Mouse (Mus musculus) neural tube, embryonic 12.5 days (tissue): ENCODE data around the gene Mtx1. TPM values are rescaled to one million over a fixed set of nuclear protein-coding genes. Genes with fewer than 3 reads are reported as not detected.
A peak's percentile ranks its signal among the peaks of the same experiment; 100 is the strongest.
"Not testable (repeated sequence)": the region's sequence is repeated elsewhere in the genome, so short reads cannot be mapped to it uniquely, and the experiment has no call there.

Experiments
- ATAC-seq: fragments of 200-750 bp; cut with Nextera tagmentation; 2 replicates; pipeline ENCODE4 v1.8.0; 2017; ENCODE audit warnings: low read depth, mild to moderate bottlenecking, moderate TSS enrichment, moderate library complexity; ENCODE audit not compliant: low FRiP score
- H3K27ac ChIP-seq: fragments of 300-500 bp; sonication (generic); 2 replicates; pipeline ENCODE4 v1.5.1; 2016
- H3K27me3 ChIP-seq: fragments of 300-500 bp; sonication (generic); replicated peaks from 2 replicates; pipeline ENCODE4 v1.6.1; 2016; ENCODE audit warnings: mild to moderate bottlenecking
- H3K36me3 ChIP-seq: fragments of 300-500 bp; sonication (generic); 2 replicates; pipeline ENCODE4 v1.6.1; 2016; ENCODE audit warnings: mild to moderate bottlenecking
- H3K4me1 ChIP-seq: fragments of 300-500 bp; sonication (generic); 2 replicates; pipeline ENCODE4 v1.6.1; 2016
- H3K4me2 ChIP-seq: fragments of 300-500 bp; sonication (generic); replicated peaks from 2 replicates; pipeline ENCODE4 v1.6.1; 2016; ENCODE audit warnings: mild to moderate bottlenecking
- H3K4me3 ChIP-seq: fragments of 300-500 bp; sonication (generic); 2 replicates; pipeline ENCODE4 v1.5.1; 2016
- H3K9ac ChIP-seq: fragments of 300-500 bp; sonication (generic); 2 replicates; pipeline ENCODE4 v1.6.1; 2016; ENCODE audit warnings: mild to moderate bottlenecking
- H3K9me3 ChIP-seq: fragments of 300-500 bp; sonication (generic); 2 replicates; pipeline ENCODE4 v1.6.1; 2016; ENCODE audit warnings: mild to moderate bottlenecking
- WGBS: fragments of 180-500 bp; shearing (Covaris S2); methylation state at CpG from one replicate; pipeline ENCODE4 v1.1.7; 2016; 5-methylcytosine and 5-hydroxymethylcytosine counted together
- polyA plus RNA-seq: library from polyadenylated mRNA; unstranded; fragments of >200 nt; fragmentation: Nextera tagmentation; extraction: Ambion mirVana; gene quantifications from 2 replicates; pipeline ENCODE4 v1.2.1, GENCODE M21; 2016

Gene Mtx1
- polyA plus RNA-seq, 1 experiment from 2014 or later = 174 TPM

GRCm38 (mm10) chr3:89176421-89176820, 50.5 kb downstream of the Mtx1 start:
- Histone ChIP-seq H3K4me3 (no peak overlapping the region), H3K36me3 (peaks cover 77% of the 10 kb centered on the region), H3K9me3 (no peaks in the 10 kb centered on the region), H3K9ac (no peak overlapping the region), H3K27me3 (no peaks in the 10 kb centered on the region), H3K27ac (no peak overlapping the region), H3K4me1 (peaks cover 14% of the 10 kb centered on the region), H3K4me2 (no peak overlapping the region)
- no peak for ATAC-seq
- 82% methylated on average over 7 of the region's 7 CpGs for WGBS

- H3K27ac ChIP-seq = no peak overlapping the region
- no peak overlapping the region for H3K4me2 ChIP-seq
- WGBS = 95% methylated on average over 10 of the region's 10 CpGs
- H3K9me3 ChIP-seq = no peaks in the 10 kb centered on the region
- H3K4me1 ChIP-seq = peaks cover 14% of the 10 kb centered on the region
- H3K27me3 ChIP-seq = no peaks in the 10 kb centered on the region
- peaks cover 76% of the 10 kb centered on the region for H3K36me3 ChIP-seq
- H3K4me3 ChIP-seq = no peak overlapping the region
- ATAC-seq = no peak
- H3K9ac ChIP-seq = no peak overlapping the region
Observed at GRCm38 (mm10) chr3:89175544-89175943, 51.3 kb downstream of the Mtx1 start.

- Histone ChIP-seq H3K4me1 (peaks cover 14% of the 10 kb centered on the region), H3K36me3 (peaks cover 76% of the 10 kb centered on the region), H3K9me3 (no peaks in the 10 kb centered on the region), H3K4me2 (no peak overlapping the region), H3K27ac (no peak overlapping the region), H3K9ac (no peak overlapping the region), H3K27me3 (no peaks in the 10 kb centered on the region), H3K4me3 (no peak overlapping the region)
- ATAC-seq = no peak
- WGBS = 94% methylated on average over 11 of the region's 11 CpGs
Observed at GRCm38 (mm10) chr3:89174844-89175243, 52.0 kb downstream of the Mtx1 start.

- Histone ChIP-seq H3K27ac (no peak overlapping the region), H3K4me2 (0 out of 2 replicates have a peak overlapping the region, but pooled peaks have one; percentile 12), H3K9ac (no peak overlapping the region), H3K4me1 (peaks cover 21% of the 10 kb centered on the region), H3K4me3 (no peak overlapping the region), H3K9me3 (no peaks in the 10 kb centered on the region), H3K36me3 (peaks cover 48% of the 10 kb centered on the region), H3K27me3 (no peaks in the 10 kb centered on the region)
- ATAC-seq = no peak
- 94% methylated on average over 19 of the region's 19 CpGs for WGBS
Observed at GRCm38 (mm10) chr3:89166945-89167344, 59.9 kb downstream of the Mtx1 start.

- 25% methylated on average over 12 of the region's 12 CpGs for WGBS
- Histone ChIP-seq H3K4me2 (peak overlapping the region; percentile 60), H3K9ac (peak overlapping the region; percentile 94), H3K36me3 (peaks cover 34% of the 10 kb centered on the region), H3K27me3 (no peaks in the 10 kb centered on the region), H3K9me3 (no peaks in the 10 kb centered on the region), H3K27ac (peak overlapping the region; percentile 83; the same call in 1 of the 2 replicates), H3K4me1 (peaks cover 21% of the 10 kb centered on the region), H3K4me3 (peak overlapping the region; percentile 84)
- no peak for ATAC-seq
Observed at GRCm38 (mm10) chr3:89165268-89165870, 61.5 kb downstream of the Mtx1 start.

- Histone ChIP-seq H3K27me3 (no peaks in the 10 kb centered on the region), H3K9me3 (no peaks in the 10 kb centered on the region), H3K4me2 (peak within 1 kb of the TSS; percentile 60), H3K36me3 (peaks cover 28% of the 10 kb centered on the region), H3K4me1 (peaks cover 21% of the 10 kb centered on the region), H3K4me3 (peak within 1 kb of the TSS; percentile 84), H3K9ac (peak within 1 kb of the TSS; percentile 94), H3K27ac (peak within 1 kb of the TSS; percentile 83)
- ATAC-seq = peak; percentile 94
- under 1% methylated on average over 79 of the region's 79 CpGs for WGBS
Observed at GRCm38 (mm10) chr3:89164506-89165267, 62.2 kb downstream of the Mtx1 start, which contains the start of gene Clk2. Gene Clk2, plus strand, starts transcription at chr3:89164795.

GRCm38 (mm10) chr3:89163643-89164245, 63.1 kb downstream of the Mtx1 start:
- peak overlapping the region; percentile 84; the same call in 1 of the 2 replicates for H3K4me3 ChIP-seq
- peak overlapping the region; percentile 60 for H3K4me2 ChIP-seq
- WGBS = 79% methylated on average over 5 of the region's 5 CpGs
- H3K27me3 ChIP-seq = no peaks in the 10 kb centered on the region
- peaks cover 29% of the 10 kb centered on the region for H3K4me1 ChIP-seq
- H3K36me3 ChIP-seq = peaks cover 18% of the 10 kb centered on the region
- ATAC-seq = no peak
- no peaks in the 10 kb centered on the region for H3K9me3 ChIP-seq
- H3K27ac ChIP-seq = no peak overlapping the region
- H3K9ac ChIP-seq = peak overlapping the region; percentile 94; the same call in 1 of the 2 replicates

GRCm38 (mm10) chr3:89163123-89163522, 63.8 kb downstream of the Mtx1 start:
- H3K27ac ChIP-seq = no peak overlapping the region
- H3K27me3 ChIP-seq = no peaks in the 10 kb centered on the region
- no peak overlapping the region for H3K4me2 ChIP-seq
- no peaks in the 10 kb centered on the region for H3K9me3 ChIP-seq
- peaks cover 35% of the 10 kb centered on the region for H3K4me1 ChIP-seq
- peaks cover 12% of the 10 kb centered on the region for H3K36me3 ChIP-seq
- H3K9ac ChIP-seq = no peak overlapping the region
- ATAC-seq = no peak
- no peak overlapping the region for H3K4me3 ChIP-seq
- 73% methylated on average over 1 of the region's 1 CpGs for WGBS

GRCm38 (mm10) chr3:89161786-89162185, 65.1 kb downstream of the Mtx1 start:
- Histone ChIP-seq H3K27ac (no peak overlapping the region), H3K4me1 (peaks cover 34% of the 10 kb centered on the region), H3K4me3 (no peak overlapping the region), H3K9ac (no peak overlapping the region), H3K27me3 (no peaks in the 10 kb centered on the region), H3K4me2 (no peak overlapping the region), H3K9me3 (no peaks in the 10 kb centered on the region), H3K36me3 (peaks cover under 1% of the 10 kb centered on the region)
- 80% methylated on average over 4 of the region's 4 CpGs for WGBS
- no peak for ATAC-seq

- H3K4me2 ChIP-seq, H3K4me3 ChIP-seq, H3K9me3 ChIP-seq, H3K27me3 ChIP-seq, H3K9ac ChIP-seq, H3K27ac ChIP-seq, ATAC-seq, H3K36me3 ChIP-seq: not testable (repeated sequence)
- peaks cover 32% of the 10 kb centered on the region for H3K4me1 ChIP-seq
Observed at GRCm38 (mm10) chr3:89161207-89161606, 65.7 kb downstream of the Mtx1 start.

- H3K4me2 ChIP-seq = peak within 1 kb of the TSS; percentile 92
- H3K27me3 ChIP-seq = no peaks in the 10 kb centered on the region
- peak within 1 kb of the TSS; percentile 67 for H3K9ac ChIP-seq
- H3K4me1 ChIP-seq = peaks cover 23% of the 10 kb centered on the region
- no peak within 1 kb of the TSS for H3K27ac ChIP-seq
- under 1% methylated on average over 66 of the region's 66 CpGs for WGBS
- peak; percentile 81 for ATAC-seq
- no peaks in the 10 kb centered on the region for H3K9me3 ChIP-seq
- H3K36me3 ChIP-seq = no peaks in the 10 kb centered on the region
- peak within 1 kb of the TSS; percentile 65 for H3K4me3 ChIP-seq
Observed at GRCm38 (mm10) chr3:89159616-89160344, 67.1 kb downstream of the Mtx1 start, which contains the start of gene Hcn3. Gene Hcn3, minus strand, starts transcription at chr3:89160196.

GRCm38 (mm10) chr3:89159211-89159610, 67.7 kb downstream of the Mtx1 start:
- peak overlapping the region; percentile 65 for H3K4me3 ChIP-seq
- no peaks in the 10 kb centered on the region for H3K27me3 ChIP-seq
- WGBS = 0% methylated on average over 13 of the region's 13 CpGs
- no peaks in the 10 kb centered on the region for H3K9me3 ChIP-seq
- no peaks in the 10 kb centered on the region for H3K36me3 ChIP-seq
- peak overlapping the region; percentile 92 for H3K4me2 ChIP-seq
- peak; percentile 31; the same call in 1 of the 2 replicates for ATAC-seq
- H3K9ac ChIP-seq = peak overlapping the region; percentile 67
- peaks cover 22% of the 10 kb centered on the region for H3K4me1 ChIP-seq
- no peak overlapping the region for H3K27ac ChIP-seq
